8 mouse cellular contexts compared by ENCODE assay signal in genomic region chr1:34802290-34802642, GRCm38 (mm10). TPM values are rescaled to one million over a fixed set of nuclear protein-coding genes. Genes with fewer than 3 reads are reported as not detected.
DNase-seq lines count a peak whose midpoint lies in the region; ATAC-seq and TF ChIP-seq lines count a peak whose summit lies in the region.

No protein-coding gene starts in this region.

- peak overlapping the region; percentile 69 to 90 for H3K4me3 ChIP-seq in ES-E14 (ENCODE audit: insufficient read depth in 1 of 2, low read depth in 1 of 2, low read length in 2 of 2, poor library complexity in 1 of 2, severe bottlenecking in 1 of 2)
- H3K4me3 ChIP-seq in forebrain, postnatal 0 days (ENCODE audit: low read depth, low read length), result peak overlapping the region; percentile 78
- peak overlapping the region; percentile 71 for H3K4me3 ChIP-seq in stomach, embryonic 15.5 days (replicated peaks)

- H3K36me3 ChIP-seq in ES-E14 (ENCODE audit: control insufficient read depth, insufficient read depth, low read length, poor library complexity, severe bottlenecking), result no peaks in the 10 kb centered on the region; the same call in 1 of the 2 replicates
- peaks cover 9% of the 10 kb centered on the region for H3K36me3 ChIP-seq in forebrain, postnatal 0 days (ENCODE audit: insufficient read depth)
- H3K36me3 ChIP-seq in stomach, embryonic 15.5 days, result no peaks in the 10 kb centered on the region

- H3K4me2 ChIP-seq in forebrain, postnatal 0 days (ENCODE audit: low read depth), result peak overlapping the region; percentile 82
- H3K4me2 ChIP-seq in stomach, embryonic 15.5 days, result peak overlapping the region; percentile 97

- peak overlapping the region; percentile 77; the same call in 1 of the 2 replicates for H3K9ac ChIP-seq in ES-E14 (ENCODE audit: insufficient read depth, low read depth, low read length, poor library complexity, severe bottlenecking)
- H3K9ac ChIP-seq in forebrain, postnatal 0 days, result peak overlapping the region; percentile 71
- no peak overlapping the region for H3K9ac ChIP-seq in stomach, embryonic 15.5 days

- 34% methylated on average over 7 of the region's 7 CpGs for WGBS in forebrain, postnatal 0 days
- 29% methylated on average over 7 of the region's 7 CpGs for WGBS in stomach, embryonic 15.5 days

- intact Hi-C loops in left cerebral cortex, postnatal 36 days (cut with DNase I), result loop anchor here (2.0 to 10.0 kb wide), 3 partner anchors 41 to 157 kb away; partner anchors contain the start of gene Fam168b

- no peak for TF ChIP-seq CTCF in forebrain, postnatal 0 days (IDR thresholded peaks at IDR 0.05; ENCODE audit: low read depth)

- peak; percentile 40 to 41 for DNase-seq in adrenal gland, postnatal 36 days
- no peak for DNase-seq in adrenal gland, postnatal 25 days
- DNase-seq in ES-E14 (ENCODE audit: low read depth, low spot score), result no peak
- DNase-seq in forebrain, postnatal 0 days, result peak; percentile 51
- peak; percentile 77 to 86 for DNase-seq in left cerebral cortex, postnatal 36 days (ENCODE audit: low spot score in 2 of 2)

- H3K9me3 ChIP-seq in ES-E14 (ENCODE audit: control insufficient read depth, insufficient read depth, low read depth, low read length), result no peaks in the 10 kb centered on the region
- H3K9me3 ChIP-seq in forebrain, postnatal 0 days (ENCODE audit: low read length), result no peaks in the 10 kb centered on the region
- H3K9me3 ChIP-seq in stomach, embryonic 15.5 days, result no peaks in the 10 kb centered on the region

- peaks cover 0 to 18% of the 10 kb centered on the region in 2 experiments; a peak in 3 of 4 replicates for H3K4me1 ChIP-seq in ES-E14 (ENCODE audit: control insufficient read depth in 2 of 2, insufficient read depth in 2 of 2, low read length in 2 of 2, poor library complexity in 1 of 2)
- peaks cover 15% of the 10 kb centered on the region; the same call in 1 of the 2 replicates for H3K4me1 ChIP-seq in forebrain, postnatal 0 days (ENCODE audit: insufficient read depth)
- H3K4me1 ChIP-seq in stomach, embryonic 15.5 days, result peaks cover 16% of the 10 kb centered on the region

- in situ Hi-C loops in ES-E14 (cut with MboI; ENCODE audit: low sequenced_read_pairs in 2 of 2, unreplicated experiment in 2 of 2), result no loop called here

- no peak overlapping the region for H3K27ac ChIP-seq in ES-E14 (ENCODE audit: insufficient read depth, low read depth, low read length, poor library complexity, severe bottlenecking)
- peak overlapping the region; percentile 83; the same call in 1 of the 2 replicates for H3K27ac ChIP-seq in forebrain, postnatal 0 days (ENCODE audit: low read depth, low read length)
- H3K27ac ChIP-seq in stomach, embryonic 15.5 days, result no peak overlapping the region

- ATAC-seq in forebrain, postnatal 0 days, result peak; percentile 44; the same call in 1 of the 2 replicates
- ATAC-seq in megakaryocyte progenitor cell, adult 5-6 weeks (replicated peaks; ENCODE audit: poor library complexity), result peak; percentile 70
- peak; percentile 28; the same call in 1 of the 2 replicates for ATAC-seq in stomach, embryonic 15.5 days (ENCODE audit: insufficient read depth, low FRiP score, low read depth)
- no peak for ATAC-seq in erythroid progenitor cell, adult 5-6 weeks (replicated peaks; ENCODE audit: low FRiP score, poor library complexity, severe bottlenecking)

- H3K27me3 ChIP-seq in forebrain, postnatal 0 days (ENCODE audit: insufficient read depth, low read length), result no peaks in the 10 kb centered on the region
- no peaks in the 10 kb centered on the region for H3K27me3 ChIP-seq in stomach, embryonic 15.5 days (replicated peaks)

TF ChIP-seq in ES-E14, 5 proteins besides CTCF, POLR2A, EP300 and RAD21:
- TF ChIP-seq HCFC1 (IDR thresholded peaks at IDR 0.05; ENCODE audit: borderline replicate concordance, insufficient read depth, low read length) (no peak), ZC3H11A (IDR thresholded peaks at IDR 0.05; ENCODE audit: borderline replicate concordance, low read depth, low read length) (no peak), ZNF384 (IDR thresholded peaks at IDR 0.05; ENCODE audit: low read depth, low read length) (no peak), CHD2 (IDR thresholded peaks at IDR 0.05; ENCODE audit: low read depth, low read length) (no peak), MAFK (IDR thresholded peaks at IDR 0.05; ENCODE audit: insufficient read depth, low read depth, low read length) (no peak)

RNA-seq across cellular contexts. Expression of gene Fam168b, which starts 40.6 kb away (rescaled TPM):
- total RNA-seq in adrenal gland, postnatal 36 days (2021), result 100 to 1,000 TPM; 133 to 149 TPM
- 118 and 144 TPM in 2 replicates for total RNA-seq in adrenal gland, postnatal 25 days (2021)
- 28.2 and 36.1 TPM in 2 replicates for total RNA-seq in ES-E14 (2012; rRNA removed)
- 244 and 334 TPM in 2 replicates for total RNA-seq in forebrain, postnatal 0 days (2014; rRNA removed)
- 81.9 and 100 TPM in 2 replicates for polyA plus RNA-seq in forebrain, postnatal 0 days (2015; fragmentation: Nextera tagmentation; extraction: Ambion mirVana)
- 100 to 1,000 TPM; 247 to 252 TPM for total RNA-seq in left cerebral cortex, postnatal 36 days (2021)
- total RNA-seq in megakaryocyte progenitor cell, adult 5-6 weeks (2015), result 27.1 and 34.8 TPM in 2 replicates
- 51.7 and 52.5 TPM in 2 replicates for total RNA-seq in megakaryocyte progenitor cell, adult 5-6 weeks (2017)
- polyA plus RNA-seq in stomach, embryonic 15.5 days (2015; fragmentation: Nextera tagmentation; extraction: Ambion mirVana), result 62.4 and 66.0 TPM in 2 replicates
- total RNA-seq in erythroid progenitor cell, adult 5-6 weeks (2015; ENCODE audit: low replicate concordance), result 13.0 and 22.7 TPM in 2 replicates
- 21.2 and 33.5 TPM in 2 replicates for total RNA-seq in erythroid progenitor cell, adult 5-6 weeks (2017; ENCODE audit: low replicate concordance)

RNA-seq across cellular contexts. Expression of gene Plekhb2, which starts 47.5 kb away (rescaled TPM):
- 100 to 1,000 TPM; 185 to 193 TPM for total RNA-seq in adrenal gland, postnatal 36 days (2021)
- 115 and 177 TPM in 2 replicates for total RNA-seq in adrenal gland, postnatal 25 days (2021)
- 10.3 and 13.0 TPM in 2 replicates for total RNA-seq in ES-E14 (2012; rRNA removed)
- 74.1 and 80.5 TPM in 2 replicates for total RNA-seq in forebrain, postnatal 0 days (2014; rRNA removed)
- 72.6 and 86.1 TPM in 2 replicates for polyA plus RNA-seq in forebrain, postnatal 0 days (2015; fragmentation: Nextera tagmentation; extraction: Ambion mirVana)
- total RNA-seq in left cerebral cortex, postnatal 36 days (2021), result 100 to 1,000 TPM; 246 to 270 TPM
- total RNA-seq in megakaryocyte progenitor cell, adult 5-6 weeks (2015), result 37.4 and 42.1 TPM in 2 replicates
- 15.9 and 16.1 TPM in 2 replicates for total RNA-seq in megakaryocyte progenitor cell, adult 5-6 weeks (2017)
- polyA plus RNA-seq in stomach, embryonic 15.5 days (2015; fragmentation: Nextera tagmentation; extraction: Ambion mirVana), result 43.1 and 51.3 TPM in 2 replicates
- total RNA-seq in erythroid progenitor cell, adult 5-6 weeks (2015; ENCODE audit: low replicate concordance), result 8.0 and 26.7 TPM in 2 replicates
- total RNA-seq in erythroid progenitor cell, adult 5-6 weeks (2017; ENCODE audit: low replicate concordance), result 2.5 and 2.7 TPM in 2 replicates

Comparison
In these comparisons a context has a peak if more than half of its experiments do, and no peak if none do; other contexts are left out.
1. DNase-seq: peak in adrenal gland, postnatal 36 days (2 of 2), forebrain, postnatal 0 days (single experiment) and left cerebral cortex, postnatal 36 days (2 of 2); none in adrenal gland, postnatal 25 days (single experiment) and ES-E14 (single experiment).
2. Peak in every context shown above with its lines, with median percentiles within 50 percentile points of each other: H3K4me3 ChIP-seq.